Mouse (Mus musculus) myocyte (in vitro differentiated cells): ENCODE results near the gene Catsper4.

ENCODE experiments used
- CEBPB ChIP-seq: IDR thresholded peaks from 2 replicates; pipeline ENCODE4 v1.6.1; 2011; ENCODE audit warnings: mild to moderate bottlenecking, moderate library complexity; ENCODE audit not compliant: poor library complexity, insufficient read depth, severe bottlenecking
- E2F4 ChIP-seq: IDR thresholded peaks from one replicate; pipeline ENCODE4 v1.6.1; 2011; ENCODE audit warnings: mild to moderate bottlenecking, control low read depth, moderate library complexity; ENCODE audit not compliant: insufficient read depth
- MAX ChIP-seq: IDR thresholded peaks from one replicate; pipeline ENCODE4 v1.6.1; 2011; ENCODE audit warnings: low read depth, mild to moderate bottlenecking, control low read depth
- MYOD1 ChIP-seq, 3 experiments: IDR thresholded peaks; one replicate each; pipeline ENCODE4 v1.6.1; 2011; ENCODE audit warnings: control low read depth in 2 of 3, low read depth in 2 of 3, mild to moderate bottlenecking in 2 of 3, moderate library complexity in 1 of 3; ENCODE audit not compliant: insufficient read length in 2 of 3, control insufficient read depth in 1 of 3
- MYOG ChIP-seq, 3 experiments: IDR thresholded peaks; one replicate each; pipeline ENCODE4 v1.6.1; 2011; ENCODE audit warnings: control low read depth in 2 of 3, low read depth in 2 of 3, mild to moderate bottlenecking in 2 of 3; ENCODE audit not compliant: insufficient read length in 2 of 3, control insufficient read depth in 1 of 3, insufficient read depth in 1 of 3
- POLR2A ChIP-seq: IDR thresholded peaks from one replicate; pipeline ENCODE4 v1.6.1; 2011; ENCODE audit warnings: low read depth, mild to moderate bottlenecking, control low read depth, moderate library complexity; ENCODE audit not compliant: insufficient read length
- POLR2AphosphoS2 ChIP-seq: IDR thresholded peaks from one replicate; pipeline ENCODE4 v1.6.1; 2011; ENCODE audit warnings: low read depth, control low read depth; ENCODE audit not compliant: insufficient read length
- REST ChIP-seq: IDR thresholded peaks from one replicate; pipeline ENCODE4 v1.6.1; 2011; ENCODE audit warnings: mild to moderate bottlenecking, control low read depth, moderate library complexity; ENCODE audit not compliant: insufficient read depth, insufficient read length
- SRF ChIP-seq: IDR thresholded peaks from one replicate; pipeline ENCODE4 v1.6.1; 2011; ENCODE audit warnings: low read depth; ENCODE audit not compliant: control insufficient read depth, insufficient read length
- TCF12 ChIP-seq: IDR thresholded peaks from one replicate; pipeline ENCODE4 v1.6.1; 2011; ENCODE audit warnings: mild to moderate bottlenecking, control low read depth; ENCODE audit not compliant: poor library complexity, insufficient read depth, severe bottlenecking
- TCF3 ChIP-seq: IDR thresholded peaks from one replicate; pipeline ENCODE4 v1.6.1; 2011; ENCODE audit warnings: low read depth, control low read depth; ENCODE audit not compliant: insufficient read length
- USF1 ChIP-seq: IDR thresholded peaks from one replicate; pipeline ENCODE4 v1.6.1; 2011; ENCODE audit warnings: low read depth, mild to moderate bottlenecking, control low read depth, moderate library complexity

DNA sequence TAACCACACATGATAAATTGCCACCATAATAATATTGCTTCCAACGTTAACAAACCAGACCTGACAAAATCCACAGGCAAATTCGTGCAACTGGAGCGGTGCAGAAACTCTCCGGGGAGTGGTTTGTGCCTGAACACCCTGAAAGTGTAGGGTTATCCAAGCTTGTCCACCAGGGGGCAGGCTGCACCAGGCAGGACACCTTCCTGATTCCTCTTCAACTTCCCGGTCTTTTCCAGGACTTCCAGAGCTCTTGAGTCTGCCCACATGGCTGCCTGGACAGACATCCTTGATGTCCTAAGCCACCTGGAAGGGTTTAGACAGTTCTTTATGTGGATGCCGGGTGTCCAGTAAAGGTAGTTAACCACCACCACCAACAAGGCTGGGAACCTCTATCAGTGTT is 36.0 kb upstream of the Catsper4 start:
- TF ChIP-seq POLR2A: no peak
- TF ChIP-seq MAX: no peak
- TF ChIP-seq MYOG (IDR thresholded peaks at IDR 0.05; ENCODE audit: control insufficient read depth in 1 of 3, insufficient read depth in 1 of 3, insufficient read length in 2 of 3, low read depth in 2 of 3): no peak
- no peak for TF ChIP-seq E2F4
- TF ChIP-seq MYOD1 (IDR thresholded peaks at IDR 0.05; ENCODE audit: control insufficient read depth in 1 of 3, insufficient read length in 2 of 3, low read depth in 2 of 3): no peak
- TF ChIP-seq CEBPB: no peak
- no peak for TF ChIP-seq POLR2AphosphoS2
- no peak for TF ChIP-seq TCF12
- TF ChIP-seq USF1: no peak
- no peak for TF ChIP-seq SRF
- TF ChIP-seq TCF3: no peak
- no peak for TF ChIP-seq REST
